Mouse (Mus musculus): Measurements from ENCODE around the gene Robo1. TPM values are rescaled to one million over a fixed set of nuclear protein-coding genes. Genes with fewer than 3 reads are reported as not detected.

The Robo1 gene
- polyA plus RNA-seq, 1 experiment, result 3.5 TPM

DNA sequence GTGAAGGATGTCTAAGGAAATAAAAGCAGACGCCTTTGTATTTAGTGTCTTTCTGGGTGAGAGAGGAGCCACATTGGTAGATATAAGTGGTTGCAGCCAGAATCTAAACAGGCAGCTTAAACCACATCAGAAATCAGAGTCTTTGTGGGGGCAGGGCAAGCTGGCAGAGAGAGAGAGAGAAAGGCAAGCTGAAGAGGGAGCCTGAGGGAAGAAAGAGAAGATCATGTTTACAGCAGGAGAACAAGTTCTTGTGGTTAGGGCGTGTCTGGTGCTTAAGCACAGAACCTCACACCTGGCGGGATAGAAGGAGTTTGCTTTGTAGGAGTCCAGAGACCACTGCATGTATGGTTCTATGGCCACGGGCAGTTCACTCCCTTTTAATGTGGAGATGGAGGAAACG, 42.3 kb downstream of the Robo1 start:
- Histone ChIP-seq H3K27me3 (ENCODE audit: control insufficient read depth, insufficient read depth, low read length) (no peaks in the 10 kb centered on the region), H3K27ac (ENCODE audit: control insufficient read depth, insufficient read depth, low read depth, low read length) (no peak overlapping the region), H3K4me3 (ENCODE audit: control insufficient read depth, low read depth, low read length) (no peak overlapping the region), H3K4me1 (ENCODE audit: control insufficient read depth, insufficient read depth, low read length) (no peaks in the 10 kb centered on the region), H3K36me3 (ENCODE audit: control insufficient read depth, insufficient read depth, low read length) (no peaks in the 10 kb centered on the region)
- TF ChIP-seq CTCF (IDR thresholded peaks at IDR 0.05; ENCODE audit: control insufficient read depth, insufficient read depth, insufficient replicate concordance, low read depth, low read length) (no peak), POLR2A (IDR thresholded peaks at IDR 0.05; ENCODE audit: control insufficient read depth, low read depth, low read length) (no peak)

DNA sequence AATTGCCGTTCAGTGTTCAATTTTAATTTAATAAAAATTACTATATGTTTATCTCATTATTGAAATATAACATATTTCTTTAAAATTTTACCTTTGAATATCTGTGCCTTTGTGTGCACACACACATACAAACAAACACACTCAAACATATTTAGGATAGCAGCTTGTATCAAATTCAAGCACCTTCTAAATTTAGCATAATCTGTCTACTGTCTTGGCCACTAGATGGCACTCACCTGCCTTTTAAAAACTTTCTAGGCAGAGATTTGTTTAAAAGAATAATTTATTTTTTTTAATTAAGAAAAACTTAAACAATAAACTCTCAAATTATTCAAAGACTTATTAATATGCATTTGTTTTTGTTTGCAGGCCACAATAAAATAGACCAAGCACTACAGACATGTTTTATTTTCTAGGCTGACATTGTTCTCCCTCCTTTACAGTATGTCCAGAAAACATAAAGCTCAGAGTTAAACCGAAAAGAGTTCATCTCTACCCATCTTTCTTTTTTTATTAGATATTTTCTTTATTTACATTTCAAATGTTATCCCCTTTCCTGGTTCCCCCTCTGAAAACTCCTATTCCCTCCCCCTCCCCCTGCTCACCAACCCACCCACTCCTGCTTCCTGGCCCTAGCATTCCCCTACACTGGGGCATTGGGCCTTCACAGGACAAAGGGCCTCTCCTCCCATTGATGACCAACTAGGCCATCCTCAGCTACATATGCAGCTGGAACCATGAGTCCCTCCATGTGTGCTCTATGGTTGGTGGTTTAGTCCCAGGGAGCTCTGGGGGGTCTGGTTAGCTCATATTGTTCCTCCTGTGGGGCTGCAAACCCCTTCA, 48.6 kb downstream of the Robo1 start:
- H3K27ac ChIP-seq (ENCODE audit: control insufficient read depth, insufficient read depth, low read depth, low read length), result no peak overlapping the region
- H3K4me3 ChIP-seq (ENCODE audit: control insufficient read depth, low read depth, low read length), result no peak overlapping the region
- H3K36me3 ChIP-seq (ENCODE audit: control insufficient read depth, insufficient read depth, low read length), result no peaks in the 10 kb centered on the region
- TF ChIP-seq POLR2A (IDR thresholded peaks at IDR 0.05; ENCODE audit: control insufficient read depth, low read depth, low read length) (no peak), CTCF (IDR thresholded peaks at IDR 0.05; ENCODE audit: control insufficient read depth, insufficient read depth, insufficient replicate concordance, low read depth, low read length) (no peak)
- no peaks in the 10 kb centered on the region for H3K4me1 ChIP-seq (ENCODE audit: control insufficient read depth, insufficient read depth, low read length)
- H3K27me3 ChIP-seq (ENCODE audit: control insufficient read depth, insufficient read depth, low read length), result no peaks in the 10 kb centered on the region

DNA sequence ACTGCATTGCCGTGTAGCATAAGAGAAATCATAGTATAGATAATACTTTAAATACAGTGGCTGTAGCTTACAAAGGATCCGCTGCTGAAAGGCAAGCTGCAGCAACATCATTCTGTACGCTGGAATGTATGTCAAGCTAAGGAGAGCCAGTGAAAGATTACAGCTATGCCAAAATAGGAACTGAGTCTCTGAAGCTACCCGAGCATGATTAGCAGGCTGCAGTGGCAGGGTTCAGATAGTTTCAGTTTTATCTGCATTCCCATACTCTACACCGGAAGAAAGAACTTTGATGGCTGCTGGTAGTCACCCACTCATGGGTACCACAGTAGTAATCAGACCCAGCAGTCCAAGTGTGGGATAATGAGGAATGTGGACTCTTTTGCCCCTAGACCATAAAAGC, 68.8 kb downstream of the Robo1 start:
- Histone ChIP-seq H3K27ac (ENCODE audit: control insufficient read depth, insufficient read depth, low read depth, low read length) (no peak overlapping the region), H3K4me3 (ENCODE audit: control insufficient read depth, low read depth, low read length) (no peak overlapping the region), H3K4me1 (ENCODE audit: control insufficient read depth, insufficient read depth, low read length) (no peaks in the 10 kb centered on the region), H3K36me3 (ENCODE audit: control insufficient read depth, insufficient read depth, low read length) (no peaks in the 10 kb centered on the region), H3K27me3 (ENCODE audit: control insufficient read depth, insufficient read depth, low read length) (no peaks in the 10 kb centered on the region)
- TF ChIP-seq POLR2A (IDR thresholded peaks at IDR 0.05; ENCODE audit: control insufficient read depth, low read depth, low read length), result no peak
- TF ChIP-seq CTCF (IDR thresholded peaks at IDR 0.05; ENCODE audit: control insufficient read depth, insufficient read depth, insufficient replicate concordance, low read depth, low read length), result no peak

DNA sequence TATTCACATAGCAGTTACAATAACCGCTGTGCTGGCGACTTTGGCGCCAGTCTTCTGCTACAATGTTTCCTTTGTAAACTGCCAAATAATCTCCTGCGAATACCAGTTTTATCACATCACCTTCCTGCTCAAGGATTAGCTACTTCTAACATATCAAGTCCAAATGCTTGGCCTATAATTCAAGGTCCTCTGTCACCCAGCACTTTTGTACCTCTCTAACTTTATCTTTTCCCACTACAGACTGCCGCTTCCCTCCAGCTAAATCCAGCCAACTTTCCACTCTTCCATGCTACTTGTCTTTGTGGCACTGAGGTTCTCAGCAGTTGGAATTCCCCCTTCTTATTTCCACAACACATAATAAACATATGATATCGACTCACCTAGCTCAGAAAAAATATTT, 73.7 kb downstream of the Robo1 start:
- no peak for TF ChIP-seq CTCF (IDR thresholded peaks at IDR 0.05; ENCODE audit: control insufficient read depth, insufficient read depth, insufficient replicate concordance, low read depth, low read length)
- no peak for TF ChIP-seq POLR2A (IDR thresholded peaks at IDR 0.05; ENCODE audit: control insufficient read depth, low read depth, low read length)
- no peak overlapping the region for H3K4me3 ChIP-seq (ENCODE audit: control insufficient read depth, low read depth, low read length)
- no peak overlapping the region for H3K27ac ChIP-seq (ENCODE audit: control insufficient read depth, insufficient read depth, low read depth, low read length)
- no peaks in the 10 kb centered on the region for H3K27me3 ChIP-seq (ENCODE audit: control insufficient read depth, insufficient read depth, low read length)
- H3K4me1 ChIP-seq (ENCODE audit: control insufficient read depth, insufficient read depth, low read length), result no peaks in the 10 kb centered on the region
- no peaks in the 10 kb centered on the region for H3K36me3 ChIP-seq (ENCODE audit: control insufficient read depth, insufficient read depth, low read length)

DNA sequence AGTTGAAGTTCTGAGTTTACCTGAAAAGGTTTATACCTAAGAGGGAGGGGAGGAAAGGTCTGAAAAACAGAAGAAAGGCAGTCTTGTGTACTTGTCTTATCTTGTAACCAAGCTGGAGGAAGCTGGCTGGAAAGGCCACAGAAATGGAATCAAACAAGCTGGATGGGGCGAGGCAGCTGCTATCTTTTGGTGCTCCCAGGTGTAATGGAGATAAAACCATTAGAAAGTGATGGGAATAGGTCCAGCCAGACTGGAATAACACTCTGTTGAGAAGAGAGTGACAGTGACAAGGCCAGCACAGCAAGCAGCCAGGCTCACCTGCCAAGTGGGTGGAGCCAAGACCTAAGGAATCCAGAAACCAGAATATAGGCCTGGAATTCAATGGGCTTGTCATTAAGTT, 75.5 kb downstream of the Robo1 start:
- no peak overlapping the region for H3K27ac ChIP-seq (ENCODE audit: control insufficient read depth, insufficient read depth, low read depth, low read length)
- no peaks in the 10 kb centered on the region for H3K4me1 ChIP-seq (ENCODE audit: control insufficient read depth, insufficient read depth, low read length)
- H3K36me3 ChIP-seq (ENCODE audit: control insufficient read depth, insufficient read depth, low read length), result no peaks in the 10 kb centered on the region
- no peak for TF ChIP-seq POLR2A (IDR thresholded peaks at IDR 0.05; ENCODE audit: control insufficient read depth, low read depth, low read length)
- H3K4me3 ChIP-seq (ENCODE audit: control insufficient read depth, low read depth, low read length), result no peak overlapping the region
- no peaks in the 10 kb centered on the region for H3K27me3 ChIP-seq (ENCODE audit: control insufficient read depth, insufficient read depth, low read length)

DNA sequence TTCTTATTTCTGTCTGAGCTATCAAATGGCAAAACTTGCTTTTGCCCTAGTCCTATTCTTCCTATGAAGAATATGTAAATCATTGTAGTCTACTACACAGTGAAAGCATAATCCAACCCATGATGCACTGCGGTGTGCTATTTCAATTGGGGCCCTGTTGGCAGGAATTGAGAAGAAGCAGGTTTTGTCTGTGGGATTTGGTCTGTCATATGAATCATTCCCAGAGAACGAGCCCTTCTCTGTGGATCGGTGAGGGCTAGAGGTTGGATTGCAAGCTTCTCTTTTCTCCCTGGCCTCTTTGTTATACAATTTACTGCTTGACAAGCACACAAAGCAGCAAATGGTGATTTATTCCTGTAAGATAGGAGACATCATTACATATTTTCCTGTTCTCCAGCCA, 85.4 kb downstream of the Robo1 start:
- H3K4me1 ChIP-seq (ENCODE audit: control insufficient read depth, insufficient read depth, low read length), result no peaks in the 10 kb centered on the region
- H3K27me3 ChIP-seq (ENCODE audit: control insufficient read depth, insufficient read depth, low read length), result no peaks in the 10 kb centered on the region
- H3K36me3 ChIP-seq (ENCODE audit: control insufficient read depth, insufficient read depth, low read length), result no peaks in the 10 kb centered on the region
- H3K27ac ChIP-seq (ENCODE audit: control insufficient read depth, insufficient read depth, low read depth, low read length), result no peak overlapping the region
- no peak for TF ChIP-seq CTCF (IDR thresholded peaks at IDR 0.05; ENCODE audit: control insufficient read depth, insufficient read depth, insufficient replicate concordance, low read depth, low read length)
- no peak for TF ChIP-seq POLR2A (IDR thresholded peaks at IDR 0.05; ENCODE audit: control insufficient read depth, low read depth, low read length)
- no peak overlapping the region for H3K4me3 ChIP-seq (ENCODE audit: control insufficient read depth, low read depth, low read length)

DNA sequence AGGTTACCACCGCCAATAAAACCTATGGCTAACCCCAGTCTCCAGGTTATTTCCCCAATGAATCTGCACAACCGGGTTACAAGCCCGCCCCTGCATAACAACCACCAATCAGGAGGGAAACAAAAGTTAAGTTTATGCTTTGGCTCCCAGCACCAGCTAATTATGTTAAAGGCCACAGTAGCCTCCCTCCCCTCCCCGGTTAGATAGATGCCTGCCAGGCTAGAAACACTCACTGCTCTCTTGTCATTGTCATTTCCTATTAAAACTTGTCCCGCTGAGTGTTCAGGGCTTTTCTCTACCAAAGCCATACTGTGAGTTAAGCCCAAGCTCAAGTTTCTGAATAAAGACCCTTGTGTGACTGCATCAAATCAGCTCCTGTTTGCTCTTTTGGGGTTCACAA, 90.7 kb downstream of the Robo1 start:
- TF ChIP-seq POLR2A (IDR thresholded peaks at IDR 0.05; ENCODE audit: control insufficient read depth, low read depth, low read length) (no peak), CTCF (IDR thresholded peaks at IDR 0.05; ENCODE audit: control insufficient read depth, insufficient read depth, insufficient replicate concordance, low read depth, low read length) (no peak)
- Histone ChIP-seq H3K27ac (ENCODE audit: control insufficient read depth, insufficient read depth, low read depth, low read length) (no peak overlapping the region), H3K36me3 (ENCODE audit: control insufficient read depth, insufficient read depth, low read length) (no peaks in the 10 kb centered on the region), H3K4me1 (ENCODE audit: control insufficient read depth, insufficient read depth, low read length) (no peaks in the 10 kb centered on the region), H3K4me3 (ENCODE audit: control insufficient read depth, low read depth, low read length) (no peak overlapping the region), H3K27me3 (ENCODE audit: control insufficient read depth, insufficient read depth, low read length) (no peaks in the 10 kb centered on the region)
